Mouse (Mus musculus): ENCODE data around the gene Lrch4.

GRCm38 (mm10) chr5:137686127-137686790 lies 57.3 kb downstream of the Lrch4 start:
- no peak for TF ChIP-seq CTCF (IDR thresholded peaks at IDR 0.05; ENCODE audit: borderline replicate concordance, insufficient read depth, low read length)
- no peak for TF ChIP-seq POLR2A (IDR thresholded peaks at IDR 0.05; ENCODE audit: low read depth, low read length)

Measured in embryonic fibroblast, embryonic 13.5 days (primary cell).